Mouse (Mus musculus): ENCODE data around the gene Atp23.

DNA sequence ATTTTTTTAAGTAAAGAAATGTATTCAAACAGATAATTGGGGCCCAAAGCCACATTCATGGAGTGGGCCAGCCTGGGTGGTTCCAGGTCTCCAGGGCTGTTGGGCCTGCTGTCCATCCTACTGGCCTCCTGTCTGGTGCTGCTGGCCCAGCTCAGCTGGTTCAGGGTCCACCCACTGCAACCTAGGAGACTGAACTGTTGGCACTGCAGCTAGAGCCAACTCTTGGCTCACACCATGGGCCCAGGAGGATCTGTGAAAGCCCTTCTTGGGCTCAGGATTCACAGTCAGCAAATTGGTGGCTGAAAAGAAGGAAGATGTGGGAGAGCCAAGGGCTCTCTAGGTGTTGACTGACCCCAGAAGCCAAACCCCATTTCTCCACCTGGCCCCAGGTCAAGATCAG is 24.2 kb upstream of the Atp23 start:
- TF ChIP-seq CTCF (IDR thresholded peaks at IDR 0.05; ENCODE audit: low read depth, low read length) = no peak
- TF ChIP-seq POLR2A (IDR thresholded peaks at IDR 0.05; ENCODE audit: extremely low read depth, insufficient read depth, low read length) = no peak

Data from liver, adult 2 months (tissue).